Mouse (Mus musculus) G1E-ER4 (cell line): ENCODE results near the gene Sept3. TPM values are rescaled to one million over a fixed set of nuclear protein-coding genes. Genes with fewer than 3 reads are reported as not detected.

Experiments
- GATA1 ChIP-seq: IDR thresholded peaks from one replicate; pipeline ENCODE4 v1.8.0; 2012; ENCODE audit warnings: low read length, inconsistent platforms
- polyA plus RNA-seq: library from polyadenylated mRNA; stranded (reverse); fragments of >175 nt; gene quantifications from 2 replicates; pipeline ENCODE4 v1.2.3, GENCODE M21; 2012

The Sept3 gene
- polyA plus RNA-seq, 1 experiment, result not detected

DNA sequence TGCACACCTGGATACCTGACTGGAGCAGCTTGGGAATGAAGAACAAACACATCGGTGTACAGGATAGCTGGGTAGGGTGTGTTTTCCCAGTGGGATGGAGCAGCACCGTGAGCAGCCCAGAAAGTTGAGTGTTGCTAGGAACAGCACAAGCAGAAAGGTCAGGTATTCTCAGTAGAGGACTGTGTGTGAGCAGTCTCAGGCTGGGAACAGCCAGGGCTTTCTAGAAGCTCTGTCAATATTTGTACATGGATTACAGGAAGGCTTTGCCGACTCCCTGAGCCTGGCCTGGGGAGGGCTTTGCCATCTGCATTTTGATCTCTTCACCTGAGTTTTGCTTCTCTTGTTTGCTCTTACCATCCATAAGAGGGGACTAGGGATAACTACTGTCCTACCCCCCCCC, 32.4 kb downstream of the Sept3 start:
- no peak for TF ChIP-seq GATA1

DNA sequence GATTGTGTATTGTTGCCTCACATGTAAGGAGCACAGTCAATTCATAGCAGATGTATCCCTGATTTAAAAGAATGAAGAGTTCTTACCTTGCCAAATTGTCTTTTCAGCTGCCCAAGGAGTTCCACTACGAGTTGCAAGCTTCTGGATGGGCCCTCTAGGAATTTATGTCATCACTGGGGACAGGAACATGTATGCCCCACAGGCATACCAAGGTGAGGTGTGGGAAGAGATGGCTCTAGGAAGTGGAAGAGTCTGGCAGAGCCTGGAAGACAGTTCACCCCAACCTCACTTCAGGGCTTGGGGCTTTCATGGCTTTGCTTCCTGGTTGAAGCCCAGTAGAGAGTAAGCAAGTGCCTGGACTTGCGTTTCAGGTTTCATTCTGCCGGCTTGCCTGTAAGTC, 33.7 kb downstream of the Sept3 start:
- TF ChIP-seq GATA1, result no peak

DNA sequence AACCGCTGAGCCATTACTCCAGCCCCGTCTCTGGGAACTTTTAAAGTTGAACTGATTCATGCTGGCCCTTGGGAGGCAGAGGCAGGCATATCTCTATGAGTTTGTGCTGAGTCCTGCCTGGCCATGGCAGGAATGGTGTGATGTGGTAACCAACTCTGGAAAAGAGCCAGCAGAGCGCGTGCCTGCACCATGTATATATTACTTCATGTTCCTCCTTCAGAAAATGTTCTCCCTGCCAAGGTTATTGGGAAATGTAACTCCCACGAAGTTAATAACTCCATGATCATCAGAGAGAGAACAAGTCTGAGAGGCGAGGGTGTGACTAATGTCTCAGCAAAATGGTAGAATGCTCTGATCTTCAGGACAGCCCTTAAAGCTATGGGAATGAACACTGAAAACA, 43.1 kb downstream of the Sept3 start:
- no peak for TF ChIP-seq GATA1

DNA sequence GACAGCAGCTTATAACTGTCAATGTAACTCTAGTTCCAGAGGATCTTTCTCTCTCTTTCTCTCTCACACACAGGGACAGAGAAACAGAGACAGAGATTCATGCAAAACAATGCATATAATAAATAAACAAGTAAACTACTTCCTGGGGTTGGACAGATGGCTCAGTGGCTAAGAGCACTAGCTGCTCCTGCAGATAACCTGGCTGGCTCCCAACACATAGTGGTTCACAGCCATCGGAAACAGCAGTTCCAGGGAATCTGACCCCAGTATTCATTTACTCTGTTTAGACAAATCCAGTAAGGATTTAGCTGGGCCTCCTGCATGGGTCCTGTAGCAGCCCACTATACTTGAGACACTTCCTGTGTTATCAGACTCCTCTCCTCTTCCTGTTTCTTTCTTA, 44.9 kb downstream of the Sept3 start:
- TF ChIP-seq GATA1, result no peak

DNA sequence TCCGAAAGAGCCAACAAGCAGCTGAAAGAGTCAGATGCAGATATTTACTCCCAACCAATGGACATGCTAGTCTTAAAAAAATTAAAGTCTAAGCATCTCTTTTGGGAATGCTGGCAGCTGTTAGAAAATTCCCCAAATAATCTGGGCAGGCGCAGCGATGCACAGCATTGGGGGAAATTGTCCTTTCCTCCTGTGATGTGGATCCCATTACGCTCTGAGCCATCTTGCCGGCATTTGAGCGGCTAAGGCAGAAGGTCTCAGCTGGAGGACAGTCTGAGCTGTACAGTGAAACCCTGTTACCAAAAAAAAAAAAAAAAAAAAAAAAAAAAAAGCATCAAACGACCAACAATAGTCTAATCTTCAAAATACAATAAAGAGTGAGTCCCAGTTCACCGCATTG, 47.5 kb downstream of the Sept3 start:
- no peak for TF ChIP-seq GATA1

DNA sequence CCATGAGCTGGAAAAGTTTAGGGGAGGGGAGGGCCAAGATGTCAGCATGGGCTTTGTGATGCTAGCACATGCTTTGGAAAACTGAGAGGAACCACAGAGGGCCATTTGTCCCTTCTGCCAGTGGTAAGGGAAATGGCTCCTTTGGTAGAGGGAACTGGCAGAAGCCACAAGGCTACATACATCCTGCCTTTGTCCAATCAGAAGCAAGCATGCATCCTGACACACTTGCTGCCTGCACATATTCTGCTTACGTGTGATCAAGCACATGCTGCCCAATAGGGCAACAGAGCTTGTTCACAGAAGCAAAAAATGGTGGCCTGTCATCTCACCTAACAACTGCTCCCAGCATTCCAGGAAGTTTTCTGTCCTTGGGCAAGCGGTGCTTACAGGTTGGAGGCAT, 50.7 kb downstream of the Sept3 start:
- TF ChIP-seq GATA1, result no peak

DNA sequence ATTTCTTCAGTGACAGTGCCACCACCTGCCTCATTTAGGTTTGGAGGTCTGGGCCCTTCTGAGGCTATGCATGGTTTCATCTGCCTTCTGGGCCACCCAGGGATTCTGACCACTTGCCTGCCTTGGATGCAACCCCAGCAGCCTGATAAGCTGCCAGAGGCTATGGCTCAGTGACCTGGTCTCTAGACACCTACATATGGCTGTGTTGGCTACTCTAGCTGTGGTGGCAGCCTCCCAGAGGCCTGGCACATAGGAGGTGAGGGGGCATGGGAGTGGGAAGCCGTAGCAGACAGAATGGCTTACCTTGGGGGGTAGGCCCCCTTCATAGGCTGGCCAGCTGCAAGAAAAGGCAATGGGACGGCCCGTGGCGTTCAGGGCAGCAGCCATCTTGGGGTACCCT, 60.5 kb downstream of the Sept3 start:
- TF ChIP-seq GATA1, result no peak

DNA sequence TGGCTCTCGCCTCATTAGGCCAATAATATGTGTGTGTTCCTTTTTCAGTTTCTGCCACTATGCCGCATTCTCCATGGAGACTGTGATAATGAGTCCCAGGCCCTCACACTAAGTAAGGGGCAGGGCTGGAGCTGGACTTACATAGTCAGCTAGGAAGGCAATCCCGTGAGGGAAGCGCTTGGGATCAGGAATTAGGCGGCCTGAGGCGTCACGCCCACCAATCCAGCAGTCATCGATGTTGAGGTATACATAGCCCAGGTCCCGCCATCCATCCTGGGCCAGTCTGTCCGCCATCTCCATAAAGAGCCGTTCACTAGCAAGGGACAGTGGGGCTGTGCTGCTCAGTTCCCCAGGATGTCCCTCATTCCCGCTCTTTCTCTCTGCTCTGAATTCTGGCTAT, 61.9 kb downstream of the Sept3 start:
- no peak for TF ChIP-seq GATA1

DNA sequence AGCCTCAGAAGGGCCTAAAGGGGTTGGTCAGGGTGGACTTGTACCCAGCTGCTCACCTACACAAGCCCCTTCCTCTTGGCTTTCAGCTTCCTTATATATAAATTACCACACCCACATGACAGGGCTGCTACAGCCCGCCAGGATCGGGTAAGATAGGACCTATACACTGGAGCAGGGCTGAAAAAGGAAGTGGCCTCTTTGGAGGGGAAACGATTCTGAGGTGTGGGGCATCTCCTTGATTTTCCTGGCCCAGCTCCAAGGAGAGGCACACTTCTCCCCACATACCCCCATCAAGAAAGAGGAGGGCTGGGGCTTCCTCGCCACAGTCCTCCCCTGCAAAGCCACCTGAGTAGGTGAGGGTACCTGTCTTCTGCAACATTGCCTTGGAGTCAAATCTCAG, 63.2 kb downstream of the Sept3 start:
- TF ChIP-seq GATA1, result no peak

DNA sequence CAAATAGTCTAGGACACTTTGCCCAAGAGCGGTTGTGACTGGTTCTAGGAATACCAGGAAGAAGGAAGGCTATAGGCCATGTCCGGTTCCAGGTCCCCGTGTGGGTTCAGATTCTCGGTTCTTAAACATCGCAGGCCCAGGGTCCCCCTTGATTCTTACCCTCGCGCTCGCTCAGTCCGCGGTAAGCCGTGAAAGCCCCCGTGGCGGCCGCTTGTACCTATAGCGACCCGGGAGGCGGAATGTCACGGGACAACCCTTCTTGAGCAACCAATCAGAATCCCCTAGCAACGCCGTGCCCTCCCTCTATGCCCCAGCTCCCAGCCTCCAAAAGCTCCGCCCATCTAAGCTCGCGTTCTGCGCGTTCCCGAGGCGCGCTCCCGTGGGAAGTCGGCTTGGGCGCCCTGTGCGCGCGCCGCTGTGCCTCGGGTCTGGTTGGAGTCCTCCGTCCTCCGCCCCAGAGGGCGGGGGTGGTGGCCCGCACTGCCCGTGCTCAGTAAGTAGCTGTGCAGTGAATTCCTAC, 64.0 kb downstream of the Sept3 start, which contains the start of the genes Naga, Pheta2 and Smdt1:
Gene Naga (minus strand): TSS at position 333 of the 520 bp plus-strand sequence.
Gene Pheta2 (plus strand): TSS at position 350 of the 520 bp plus-strand sequence.
Gene Smdt1 (plus strand): TSS at position 367 of the 520 bp plus-strand sequence.
- TF ChIP-seq GATA1, result no peak

DNA sequence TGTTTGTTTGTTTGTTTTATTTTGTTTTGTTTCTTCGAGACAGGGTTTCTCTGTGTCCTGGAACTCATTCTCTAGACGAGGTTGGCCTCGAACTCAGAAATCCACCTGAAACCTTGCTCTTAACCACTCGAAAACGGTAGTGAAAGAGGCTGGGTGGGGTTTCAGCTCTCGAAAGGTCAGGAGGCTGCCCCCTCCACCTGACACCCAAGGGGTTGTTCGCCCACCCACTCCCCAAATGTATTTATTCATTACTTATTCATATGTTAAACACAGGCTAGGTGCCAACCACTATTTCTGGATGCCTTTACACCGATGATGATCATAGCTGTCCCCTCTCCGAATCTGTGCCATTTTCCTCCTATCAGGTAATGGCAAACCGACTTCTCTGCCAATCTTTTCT, 64.5 kb downstream of the Sept3 start:
- no peak for TF ChIP-seq GATA1

DNA sequence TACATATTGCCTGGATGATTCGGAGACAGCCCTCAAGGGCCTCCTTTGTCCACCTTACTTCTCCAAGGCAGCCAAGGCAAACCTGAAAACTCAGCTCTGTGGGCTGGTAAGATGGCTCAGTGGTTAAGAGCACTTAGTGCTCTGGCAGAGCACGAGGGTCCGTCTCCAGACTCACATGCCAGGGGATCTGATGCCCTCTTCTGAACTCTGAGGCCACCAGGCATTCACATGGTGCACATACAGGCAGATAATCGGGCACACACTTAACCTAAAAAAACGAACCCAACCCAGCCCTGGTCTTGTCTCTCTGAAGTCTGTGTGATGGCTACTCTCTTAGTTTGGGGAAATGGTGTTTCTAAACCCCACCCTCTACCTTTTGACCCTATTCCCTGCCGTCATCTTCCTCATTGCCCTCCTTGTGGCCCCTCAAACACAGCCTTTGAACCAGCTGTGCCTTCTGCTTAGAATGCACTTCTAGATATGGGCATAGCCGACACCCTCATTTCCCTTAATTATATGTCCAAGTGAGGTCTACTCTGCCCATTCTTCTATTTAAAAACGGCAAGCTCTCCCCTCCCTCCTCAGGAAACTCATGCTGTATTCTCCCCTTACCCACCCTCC, 65.1 kb downstream of the Sept3 start:
- no peak for TF ChIP-seq GATA1

DNA sequence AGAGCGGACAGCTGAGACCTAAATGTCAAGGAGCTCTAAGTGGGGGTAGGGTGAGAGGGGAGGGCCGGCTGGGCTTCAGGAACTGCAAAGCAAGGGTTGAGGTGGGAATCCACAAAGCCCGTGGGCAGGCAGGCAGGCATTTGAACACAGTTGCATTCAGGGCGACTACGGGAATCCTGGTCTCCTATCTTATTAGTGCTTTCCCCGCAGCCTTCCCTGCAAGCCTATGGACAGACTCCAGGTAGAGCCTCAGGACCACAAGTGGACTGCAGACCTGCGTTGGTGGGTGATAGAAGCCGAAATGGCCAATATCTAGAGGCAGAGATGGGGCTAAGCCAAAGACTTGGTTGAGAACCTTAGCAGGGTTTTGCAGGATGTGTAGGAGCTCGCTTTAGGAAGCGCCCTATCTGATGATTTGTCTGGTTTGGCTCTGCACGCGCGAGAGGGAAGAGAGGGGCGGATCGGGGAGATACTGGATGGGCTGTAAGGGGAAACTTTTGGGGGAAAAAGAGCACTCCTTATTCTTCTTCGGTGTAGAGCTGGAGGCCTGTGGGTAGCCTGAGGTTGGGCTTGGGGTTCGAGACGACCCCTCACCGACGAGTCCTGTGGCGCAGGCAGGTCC, 65.8 kb downstream of the Sept3 start:
- no peak for TF ChIP-seq GATA1

DNA sequence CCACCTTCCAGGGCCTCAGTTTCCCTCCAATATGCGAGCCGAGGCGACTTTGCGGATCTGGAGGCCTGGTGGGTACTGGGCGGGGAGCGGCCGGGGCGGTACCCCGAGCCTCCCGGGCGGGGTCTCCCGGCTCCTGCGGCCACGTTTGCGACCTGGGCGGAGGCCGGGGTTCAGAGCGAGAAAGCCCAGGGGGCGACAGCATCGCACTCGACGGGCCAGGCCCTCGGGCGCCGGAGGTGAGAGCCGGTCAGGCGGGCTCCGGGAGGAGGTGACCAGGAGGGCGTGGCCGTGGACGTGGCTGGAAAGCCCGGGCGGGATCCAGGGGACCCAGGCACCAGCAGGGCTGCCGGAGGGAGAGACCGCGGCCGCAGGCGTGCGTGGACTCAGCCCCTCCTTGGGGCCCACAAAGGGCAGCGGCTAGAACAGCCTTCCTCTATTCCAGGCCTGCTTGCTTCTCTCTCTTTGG, 66.4 kb downstream of the Sept3 start:
- TF ChIP-seq GATA1, result no peak

DNA sequence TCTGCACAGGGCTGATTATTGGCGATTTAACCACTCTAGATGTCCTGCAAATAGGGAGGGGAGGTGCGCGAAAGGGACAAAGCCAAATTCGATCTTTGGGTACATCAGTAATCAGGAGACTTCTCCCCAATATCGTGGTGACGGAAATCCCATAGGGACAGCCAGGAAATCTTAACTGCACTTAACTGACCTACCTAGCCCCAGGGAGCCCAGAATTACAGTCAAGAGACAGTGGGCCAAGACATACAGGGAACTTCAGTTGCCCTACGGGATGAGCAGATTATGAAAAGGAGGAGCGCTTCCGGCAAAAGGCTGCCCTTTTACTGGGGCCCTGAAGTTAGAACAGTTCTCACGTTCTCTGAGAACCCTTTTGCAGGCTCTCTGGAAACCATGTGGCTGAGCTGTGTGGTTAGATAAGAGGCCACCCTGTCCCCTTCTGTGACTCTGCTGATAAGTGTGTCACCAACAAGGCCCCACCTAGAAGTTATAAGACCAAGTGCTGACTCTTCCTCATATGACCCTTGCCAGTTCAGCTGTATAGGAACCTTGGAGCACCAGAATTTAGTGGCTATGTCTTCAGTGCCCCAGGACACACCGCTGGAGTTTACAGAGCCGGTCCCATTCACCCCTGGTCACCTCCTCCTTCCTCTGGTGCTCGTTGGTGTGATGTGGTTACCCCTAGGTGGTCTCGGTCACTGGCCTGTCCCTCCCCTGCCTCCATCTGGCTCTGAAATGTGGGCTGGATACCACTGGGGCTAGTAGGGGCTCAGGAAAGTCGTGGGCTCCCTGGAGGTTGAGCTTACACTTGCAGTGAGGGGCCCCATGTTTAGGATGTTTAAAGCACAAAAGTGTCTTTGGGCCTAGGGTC, 67.2 kb downstream of the Sept3 start:
- peak; percentile 94 for TF ChIP-seq GATA1

DNA sequence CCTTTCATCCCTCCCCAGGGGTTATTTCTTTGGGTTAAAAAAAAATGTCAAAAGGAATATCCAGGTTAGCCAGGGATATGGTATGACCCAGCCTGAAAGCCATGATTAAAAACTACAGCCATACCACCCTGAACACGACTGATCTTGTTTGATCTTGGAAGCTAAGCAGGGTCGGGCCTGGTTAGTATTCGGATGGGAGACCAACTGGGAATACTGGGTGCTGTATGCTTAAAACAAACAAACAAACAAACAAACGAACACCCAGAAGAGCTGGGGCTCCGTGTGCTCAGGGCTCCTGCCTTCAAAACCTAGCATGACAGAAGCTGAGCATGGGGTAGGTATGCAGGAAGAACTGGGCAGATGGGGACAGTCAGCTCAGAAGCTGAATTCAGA, 67.8 kb downstream of the Sept3 start:
- TF ChIP-seq GATA1, result no peak
